Mouse (Mus musculus) megakaryocyte, embryonic 14.5 days (primary cell): Measurements from ENCODE around the gene Snph. TPM values are rescaled to one million over a fixed set of nuclear protein-coding genes. Genes with fewer than 3 reads are reported as not detected.

Experiments used
- H3K27me3 ChIP-seq: replicated peaks from 2 replicates; pipeline ENCODE3; 2012; ENCODE audit warnings: inconsistent platforms
- H3K36me3 ChIP-seq: replicated peaks from 2 replicates; pipeline ENCODE3; 2012; ENCODE audit warnings: low read length, inconsistent platforms, mixed read lengths
- H3K4me1 ChIP-seq: 2 replicates; pipeline ENCODE4 v1.6.1; 2012; ENCODE audit warnings: inconsistent platforms
- H3K4me3 ChIP-seq: replicated peaks from 2 replicates; pipeline ENCODE3; 2012; ENCODE audit warnings: moderate library complexity, mild to moderate bottlenecking, inconsistent platforms
- H3K9me3 ChIP-seq: 2 replicates; pipeline ENCODE4 v1.6.1; 2012; ENCODE audit warnings: inconsistent platforms
- FLI1 ChIP-seq: IDR thresholded peaks from 2 replicates; pipeline ENCODE4 v1.6.1; 2012; ENCODE audit warnings: low read length, inconsistent platforms, mixed read lengths
- GATA1 ChIP-seq: IDR thresholded peaks from 3 replicates; pipeline ENCODE4 v1.6.1; 2012; ENCODE audit warnings: mixed read lengths, low read length, inconsistent platforms, borderline replicate concordance
- polyA plus RNA-seq: library from polyadenylated mRNA; stranded (reverse); fragments of >175 nt; gene quantifications from 2 replicates; pipeline ENCODE4 v1.2.3, GENCODE M21; 2012; ENCODE audit warnings: low replicate concordance; ENCODE audit not compliant: insufficient read depth

Gene Snph
- not detected in 2 replicates for polyA plus RNA-seq

GRCm38 (mm10) chr2:151632159-151632814, at the start of gene Snph:
Gene Snph, minus strand, starts transcription at chr2:151632593.
- Histone ChIP-seq H3K4me1 (peaks cover 14% of the 10 kb centered on the region), H3K27me3 (peaks cover 67% of the 10 kb centered on the region), H3K4me3 (peak within 1 kb of the TSS; percentile 87), H3K36me3 (no peaks in the 10 kb centered on the region), H3K9me3 (0 out of 2 replicates have a peak, but pooled peaks cover 3% of the 10 kb centered on the region)
- no peak for TF ChIP-seq GATA1
- no peak for TF ChIP-seq FLI1

- peaks cover 14% of the 10 kb centered on the region for H3K27me3 ChIP-seq
- H3K4me1 ChIP-seq = peaks cover 5% of the 10 kb centered on the region; the same call in 1 of the 2 replicates
- H3K4me3 ChIP-seq = no peak overlapping the region
- TF ChIP-seq FLI1 = no peak
- no peak for TF ChIP-seq GATA1
- H3K9me3 ChIP-seq = 0 out of 2 replicates have a peak, but pooled peaks cover 3% of the 10 kb centered on the region
- H3K36me3 ChIP-seq = no peaks in the 10 kb centered on the region
These were observed 43.8 kb upstream of the Snph start for GRCm38 (mm10) chr2:151676234-151676633.

- no peak for TF ChIP-seq GATA1
- TF ChIP-seq FLI1 = no peak
- H3K9me3 ChIP-seq = peaks cover 6% of the 10 kb centered on the region; the same call in 1 of the 2 replicates
- H3K4me3 ChIP-seq = no peak overlapping the region
- H3K36me3 ChIP-seq = no peaks in the 10 kb centered on the region
- peaks cover 4% of the 10 kb centered on the region; the same call in 1 of the 2 replicates for H3K4me1 ChIP-seq
- H3K27me3 ChIP-seq = peaks cover 16% of the 10 kb centered on the region
These were observed 38.6 kb upstream of the Snph start for GRCm38 (mm10) chr2:151670968-151671329.

GRCm38 (mm10) chr2:151670026-151670967, 37.9 kb upstream of the Snph start:
- Histone ChIP-seq H3K36me3 (no peaks in the 10 kb centered on the region), H3K9me3 (peaks cover 6% of the 10 kb centered on the region; the same call in 1 of the 2 replicates), H3K27me3 (peaks cover 16% of the 10 kb centered on the region), H3K4me3 (no peak overlapping the region), H3K4me1 (peaks cover 4% of the 10 kb centered on the region; the same call in 1 of the 2 replicates)
- TF ChIP-seq FLI1 (no peak), GATA1 (no peak)

GRCm38 (mm10) chr2:151668433-151668832, 36.0 kb upstream of the Snph start, which contains the start of gene Rad21l:
Gene Rad21l, minus strand, starts transcription at chr2:151668533.
- peaks cover 6% of the 10 kb centered on the region; the same call in 1 of the 2 replicates for H3K9me3 ChIP-seq
- peaks cover 4% of the 10 kb centered on the region; the same call in 1 of the 2 replicates for H3K4me1 ChIP-seq
- H3K4me3 ChIP-seq = no peak within 1 kb of the TSS
- TF ChIP-seq FLI1 = no peak
- no peak for TF ChIP-seq GATA1
- no peaks in the 10 kb centered on the region for H3K36me3 ChIP-seq
- peaks cover 10% of the 10 kb centered on the region for H3K27me3 ChIP-seq

GRCm38 (mm10) chr2:151652053-151652452, 19.7 kb upstream of the Snph start:
- TF ChIP-seq FLI1 (no peak), GATA1 (no peak)
- no peak overlapping the region for H3K4me3 ChIP-seq
- H3K27me3 ChIP-seq = peaks cover 1% of the 10 kb centered on the region
- no peaks in the 10 kb centered on the region for H3K9me3 ChIP-seq
- no peaks in the 10 kb centered on the region for H3K4me1 ChIP-seq
- no peaks in the 10 kb centered on the region for H3K36me3 ChIP-seq

- Histone ChIP-seq H3K36me3 (no peaks in the 10 kb centered on the region), H3K27me3 (peaks cover 35% of the 10 kb centered on the region), H3K9me3 (0 out of 2 replicates have a peak, but pooled peaks cover 3% of the 10 kb centered on the region), H3K4me3 (no peak overlapping the region), H3K4me1 (peaks cover 14% of the 10 kb centered on the region)
- TF ChIP-seq GATA1 = no peak
These were observed 3.6 kb upstream of the Snph start for GRCm38 (mm10) chr2:151636015-151636402.

- Histone ChIP-seq H3K9me3 (0 out of 2 replicates have a peak, but pooled peaks cover 3% of the 10 kb centered on the region), H3K36me3 (no peaks in the 10 kb centered on the region), H3K27me3 (peaks cover 40% of the 10 kb centered on the region), H3K4me3 (no peak overlapping the region), H3K4me1 (peaks cover 14% of the 10 kb centered on the region)
- TF ChIP-seq GATA1 = no peak
- no peak for TF ChIP-seq FLI1
These were observed 3.1 kb upstream of the Snph start for GRCm38 (mm10) chr2:151635362-151636014.

GRCm38 (mm10) chr2:151634903-151635302, 2.5 kb upstream of the Snph start:
- H3K4me3 ChIP-seq = no peak overlapping the region
- H3K36me3 ChIP-seq = no peaks in the 10 kb centered on the region
- peaks cover 14% of the 10 kb centered on the region for H3K4me1 ChIP-seq
- no peak for TF ChIP-seq GATA1
- no peak for TF ChIP-seq FLI1
- H3K9me3 ChIP-seq = 0 out of 2 replicates have a peak, but pooled peaks cover 3% of the 10 kb centered on the region
- H3K27me3 ChIP-seq = peaks cover 46% of the 10 kb centered on the region
